Mouse (Mus musculus) cortical plate, adult 2 months (tissue): Measurements from ENCODE around the gene Cep57l1.

ENCODE experiments used
- CTCF ChIP-seq: fragments of 200-500 bp; IDR thresholded peaks from 2 replicates; pipeline ENCODE4 v1.5.1; 2011; ENCODE audit warnings: mild to moderate bottlenecking, control low read depth, low read length; ENCODE audit not compliant: insufficient read depth; ENCODE audit errors: extremely low read depth
- POLR2A ChIP-seq: fragments of 200-500 bp; IDR thresholded peaks from 2 replicates; pipeline ENCODE4 v1.6.1; 2011; ENCODE audit warnings: mild to moderate bottlenecking, low read length, control low read depth; ENCODE audit not compliant: insufficient read depth; ENCODE audit errors: extremely low read depth

DNA sequence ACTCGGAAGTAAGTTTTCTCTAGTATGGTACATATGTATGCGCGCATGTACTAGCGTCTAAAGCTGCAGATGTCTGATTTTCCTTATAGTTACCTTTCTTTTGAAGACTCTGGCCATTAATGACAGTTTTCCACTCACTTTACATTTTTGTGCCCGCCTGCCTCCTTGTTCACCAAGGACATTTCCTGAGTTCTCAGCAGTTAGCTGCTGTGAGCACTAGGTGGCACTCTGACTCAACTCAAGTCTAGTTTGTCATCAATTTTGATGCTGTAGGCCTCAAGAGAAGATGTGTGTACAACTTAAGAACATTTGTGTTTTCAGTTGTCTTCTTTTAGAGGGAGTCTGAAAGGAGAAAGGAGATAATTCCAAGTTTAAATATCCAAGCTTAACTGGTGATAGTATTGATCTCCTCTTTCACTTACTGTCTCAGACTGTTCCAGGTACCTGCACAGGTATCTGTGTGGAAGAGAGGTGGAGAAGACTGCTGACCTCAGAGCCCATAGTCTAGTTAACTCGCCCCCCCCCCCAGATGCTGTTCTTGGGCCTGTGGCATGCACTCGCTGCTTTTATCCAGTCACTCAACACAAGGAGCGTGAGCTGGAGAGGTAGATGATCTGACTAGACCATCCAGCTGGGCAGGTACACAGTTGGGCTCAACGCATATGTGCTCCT, 21.3 kb upstream of the Cep57l1 start:
- TF ChIP-seq CTCF (peak; percentile 93), POLR2A (no peak)
